In the genomic region with DNA sequence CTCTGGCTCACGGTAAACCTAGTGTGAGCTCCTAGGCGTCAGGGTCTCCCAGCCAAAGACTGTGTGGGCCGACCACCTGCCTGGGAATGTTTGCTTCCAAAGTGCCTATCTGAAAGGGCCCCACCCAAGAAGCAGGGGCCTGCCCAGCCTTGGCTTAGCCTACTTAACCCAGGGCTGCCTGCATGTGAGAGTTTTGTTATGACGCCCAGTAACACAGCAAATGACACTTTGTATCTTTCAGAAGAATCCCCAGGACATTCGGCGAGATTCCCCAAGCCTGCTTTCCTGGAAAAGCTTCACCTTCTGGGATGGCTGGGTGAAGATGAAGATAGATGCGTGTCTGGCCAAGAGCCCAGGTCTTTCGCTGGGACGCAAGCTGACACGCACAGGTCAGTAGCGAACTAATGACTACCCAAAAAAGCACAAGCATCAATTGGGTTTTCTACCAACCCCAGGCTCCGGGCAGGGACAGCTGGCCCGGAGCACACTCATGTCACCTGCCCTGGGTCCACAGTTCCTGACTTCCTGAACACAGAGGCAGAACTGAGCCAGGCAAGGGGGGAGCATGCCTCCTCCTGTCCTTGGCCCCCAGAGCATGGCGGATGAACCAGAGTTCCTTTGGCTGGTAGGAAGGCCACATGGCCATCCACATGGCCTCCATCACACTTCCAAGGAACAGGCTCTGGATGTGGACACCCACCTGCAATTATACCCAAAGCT, we compare ENCODE assay signal across 13 mouse cellular contexts. TPM values are rescaled to one million over a fixed set of nuclear protein-coding genes. Genes with fewer than 3 reads are reported as not detected.
DNase-seq lines count a peak whose midpoint lies in the region; ATAC-seq lines count a peak whose summit lies in the region.
"Had no signal": no experiment of that assay in that cellular context is flagged by ENCODE, and none has a peak within 500 bp of the region (broad histone marks: within the 10 kb centered on the region; RNA-seq: fewer than 3 reads in every experiment).

No protein-coding gene starts in this region.

- 79% methylated on average over 14 of the region's 14 CpGs for WGBS in heart, embryonic 13.5 days
- 82% methylated on average over 14 of the region's 14 CpGs for WGBS in forebrain, embryonic 15.5 days

- H3K9ac ChIP-seq in heart, embryonic 13.5 days: 0 out of 2 replicates have a peak overlapping the region, but pooled peaks have one; percentile 10
- H3K9ac ChIP-seq in forebrain, embryonic 15.5 days (replicated peaks): no peak overlapping the region; the same call in 1 of the 2 replicates
- H3K9ac ChIP-seq: embryonic facial prominence, embryonic 15.5 days; limb, embryonic 12.5 days; midbrain, embryonic 15.5 days had no signal

- H3K4me1 ChIP-seq in heart, embryonic 13.5 days: peaks cover 34% of the 10 kb centered on the region
- peaks cover 64% of the 10 kb centered on the region for H3K4me1 ChIP-seq in forebrain, embryonic 15.5 days

- ATAC-seq in heart, embryonic 13.5 days (ENCODE audit: extremely low read depth, insufficient number of reproducible peaks, low FRiP score, low TSS enrichment): no peak
- ATAC-seq in forebrain, embryonic 15.5 days (replicated peaks): no peak
- ATAC-seq: midbrain, embryonic 15.5 days had no signal

- H3K36me3 ChIP-seq in heart, embryonic 13.5 days: no peaks in the 10 kb centered on the region
- H3K36me3 ChIP-seq in forebrain, embryonic 15.5 days: no peaks in the 10 kb centered on the region
- H3K36me3 ChIP-seq: embryonic facial prominence, embryonic 15.5 days; limb, embryonic 12.5 days; midbrain, embryonic 15.5 days had no signal

- H3K27me3 ChIP-seq in heart, embryonic 13.5 days (replicated peaks): no peaks in the 10 kb centered on the region
- no peaks in the 10 kb centered on the region for H3K27me3 ChIP-seq in forebrain, embryonic 15.5 days
- H3K27me3 ChIP-seq: embryonic facial prominence, embryonic 15.5 days; limb, embryonic 12.5 days; midbrain, embryonic 15.5 days had no signal

- no peak overlapping the region for H3K4me2 ChIP-seq in heart, embryonic 13.5 days
- H3K4me2 ChIP-seq in forebrain, embryonic 15.5 days (replicated peaks): no peak overlapping the region
- H3K4me2 ChIP-seq: embryonic facial prominence, embryonic 15.5 days; limb, embryonic 12.5 days; midbrain, embryonic 15.5 days had no signal

- H3K27ac ChIP-seq in heart, embryonic 13.5 days (replicated peaks): no peak overlapping the region
- H3K27ac ChIP-seq in forebrain, embryonic 15.5 days (replicated peaks): peak overlapping the region; percentile 72; the same call in 1 of the 2 replicates
- H3K27ac ChIP-seq: embryonic facial prominence, embryonic 15.5 days; limb, embryonic 12.5 days; midbrain, embryonic 15.5 days had no signal

- intact Hi-C loops in heart, postnatal 10 days (cut with DNase I): no loop called here

- no peak overlapping the region for H3K4me3 ChIP-seq in heart, embryonic 13.5 days
- H3K4me3 ChIP-seq in forebrain, embryonic 15.5 days: no peak overlapping the region
- H3K4me3 ChIP-seq: embryonic facial prominence, embryonic 15.5 days; limb, embryonic 12.5 days; midbrain, embryonic 15.5 days had no signal

- no peaks in the 10 kb centered on the region for H3K9me3 ChIP-seq in heart, embryonic 13.5 days
- no peaks in the 10 kb centered on the region for H3K9me3 ChIP-seq in forebrain, embryonic 15.5 days
- H3K9me3 ChIP-seq: embryonic facial prominence, embryonic 15.5 days; limb, embryonic 12.5 days; midbrain, embryonic 15.5 days had no signal

- DNase-seq in heart, postnatal 10 days: no peak
- peak; percentile 46 for DNase-seq in thymus, postnatal 4 days
- no peak for DNase-seq in thymus, postnatal 25 days
- no peak for DNase-seq in frontal cortex, adult 2 months (ENCODE audit: extremely low spot score in 1 of 2, low spot score in 1 of 2)
- no peak for DNase-seq in urinary bladder, adult 18-20 months (ENCODE audit: low spot score in 2 of 2)
- DNase-seq: kidney, postnatal 10 days; lung, postnatal 4 days; right cerebral cortex, postnatal 4 days had no signal

RNA-seq across cellular contexts. Expression of a gene that starts 7.9 kb away (rescaled TPM):
- 4.3 and 6.4 TPM in 2 replicates for polyA plus RNA-seq in heart, embryonic 13.5 days (2015; fragmentation: Nextera tagmentation; extraction: Ambion mirVana)
- total RNA-seq in heart, postnatal 10 days (2021): 10 to 100 TPM in 1 of 2 experiments, 1 to 10 TPM in 1; 9.6 to 11.2 TPM
- 58.7 and 59.1 TPM in 2 replicates for polyA plus RNA-seq in forebrain, embryonic 15.5 days (2015; fragmentation: Nextera tagmentation; extraction: Ambion mirVana)
- polyA plus RNA-seq in frontal cortex, adult 2 months (2012; rRNA removed): 45.0 and 46.4 TPM in 2 replicates

RNA-seq across cellular contexts. Expression of a gene that starts 46.7 kb away (rescaled TPM):
- 17.9 and 18.3 TPM in 2 replicates for polyA plus RNA-seq in heart, embryonic 13.5 days (2015; fragmentation: Nextera tagmentation; extraction: Ambion mirVana)
- 10 to 100 TPM in 1 of 2 experiments, 1 to 10 TPM in 1; 9.1 to 10.5 TPM for total RNA-seq in heart, postnatal 10 days (2021)
- polyA plus RNA-seq in forebrain, embryonic 15.5 days (2015; fragmentation: Nextera tagmentation; extraction: Ambion mirVana): 48.9 and 53.2 TPM in 2 replicates
- polyA plus RNA-seq in frontal cortex, adult 2 months (2012; rRNA removed): 8.4 and 12.4 TPM in 2 replicates

RNA-seq across cellular contexts. Expression of a gene that starts 46.8 kb away (rescaled TPM):
- polyA plus RNA-seq in heart, embryonic 13.5 days (2015; fragmentation: Nextera tagmentation; extraction: Ambion mirVana): 6.8 and 7.5 TPM in 2 replicates
- 1 to 10 TPM; 4.8 to 5.5 TPM for total RNA-seq in heart, postnatal 10 days (2021)
- polyA plus RNA-seq in forebrain, embryonic 15.5 days (2015; fragmentation: Nextera tagmentation; extraction: Ambion mirVana): 11.4 and 12.7 TPM in 2 replicates
- 3.9 and 4.4 TPM in 2 replicates for polyA plus RNA-seq in frontal cortex, adult 2 months (2012; rRNA removed)
